Mouse (Mus musculus) midbrain, embryonic 13.5 days (tissue): ENCODE results near the gene Cbx7. TPM values are rescaled to one million over a fixed set of nuclear protein-coding genes. Genes with fewer than 3 reads are reported as not detected.

ENCODE experiments used
- ATAC-seq: fragments of 200-750 bp; cut with Nextera tagmentation; 2 replicates; pipeline ENCODE4 v1.8.0; 2017; ENCODE audit warnings: mild to moderate bottlenecking, moderate TSS enrichment, moderate library complexity
- H3K27ac ChIP-seq: fragments of 300-500 bp; sonication (generic); 2 replicates; pipeline ENCODE4 v1.5.1; 2015; ENCODE audit warnings: inconsistent platforms, mild to moderate bottlenecking, moderate library complexity
- H3K27me3 ChIP-seq: fragments of 300-500 bp; sonication (generic); 2 replicates; pipeline ENCODE4 v1.6.1; 2015; ENCODE audit warnings: mild to moderate bottlenecking, inconsistent platforms
- H3K36me3 ChIP-seq: fragments of 300-500 bp; sonication (generic); 2 replicates; pipeline ENCODE4 v1.6.1; 2015; ENCODE audit warnings: mild to moderate bottlenecking, inconsistent platforms
- H3K4me1 ChIP-seq: fragments of 300-500 bp; sonication (generic); replicated peaks from 2 replicates; pipeline ENCODE4 v1.6.1; 2015; ENCODE audit warnings: inconsistent platforms
- H3K4me2 ChIP-seq: fragments of 300-500 bp; sonication (generic); replicated peaks from 2 replicates; pipeline ENCODE4 v1.6.1; 2015; ENCODE audit warnings: moderate library complexity, mild to moderate bottlenecking, inconsistent platforms
- H3K4me3 ChIP-seq: fragments of 300-500 bp; sonication (generic); replicated peaks from 2 replicates; pipeline ENCODE4 v1.5.1; 2015; ENCODE audit warnings: mild to moderate bottlenecking, inconsistent platforms
- H3K9ac ChIP-seq: fragments of 300-500 bp; sonication (generic); replicated peaks from 2 replicates; pipeline ENCODE4 v1.6.1; 2015; ENCODE audit warnings: mild to moderate bottlenecking, inconsistent platforms
- H3K9me3 ChIP-seq: fragments of 300-500 bp; sonication (generic); 2 replicates; pipeline ENCODE4 v1.6.1; 2016; ENCODE audit warnings: mild to moderate bottlenecking, inconsistent platforms
- whole genome bisulfite sequencing: fragments of 180-500 bp; shearing (Covaris S2); methylation state at CpG from one replicate; pipeline ENCODE4 v1.1.7; 2015; 5-methylcytosine and 5-hydroxymethylcytosine counted together
- polyA plus RNA-seq: library from polyadenylated mRNA; unstranded; fragments of >200 nt; fragmentation: Nextera tagmentation; extraction: Ambion mirVana; gene quantifications from 2 replicates; pipeline ENCODE4 v1.2.1, GENCODE M21; 2015

The Cbx7 gene
- polyA plus RNA-seq, 1 experiment from 2014 or later, result 4.3 TPM

DNA sequence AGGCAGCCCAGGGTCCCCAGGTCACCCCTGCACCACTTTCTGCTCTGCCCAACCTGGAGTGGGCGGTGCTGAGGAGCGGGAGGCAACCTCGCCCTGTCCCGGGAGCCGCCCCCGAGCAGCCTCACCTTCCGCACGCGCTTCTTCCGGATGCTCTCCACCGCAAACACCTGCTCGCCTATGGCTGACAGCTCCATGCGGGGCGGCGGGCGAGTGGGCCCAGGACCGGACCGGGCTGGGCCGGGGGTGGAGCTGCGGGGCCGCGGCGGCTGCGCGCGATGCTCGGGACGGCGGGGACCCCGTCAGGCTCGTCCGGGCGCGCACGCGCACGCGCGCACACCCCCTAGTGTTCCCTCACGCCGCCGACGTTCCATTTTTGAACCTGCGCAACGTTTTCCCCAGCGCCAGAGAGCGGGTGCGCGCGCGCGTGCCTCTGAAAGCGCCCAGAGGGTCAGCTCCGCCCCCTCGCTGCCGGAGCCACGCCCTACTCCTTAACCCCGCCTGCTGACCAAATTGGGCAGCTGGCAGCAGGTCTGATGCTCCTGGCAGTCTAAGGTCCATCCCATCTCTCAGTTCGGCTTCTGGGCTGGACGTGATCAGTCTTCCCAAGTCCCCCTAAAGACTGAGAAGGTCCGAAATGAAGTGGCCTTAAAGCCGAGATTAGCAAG is 38.5 kb downstream of the Cbx7 start:
- H3K4me2 ChIP-seq, result peak overlapping the region; percentile 69
- no peaks in the 10 kb centered on the region for H3K9me3 ChIP-seq
- H3K36me3 ChIP-seq, result no peaks in the 10 kb centered on the region
- no peak overlapping the region for H3K27ac ChIP-seq
- H3K27me3 ChIP-seq, result peaks cover 30% of the 10 kb centered on the region
- H3K4me1 ChIP-seq, result peaks cover 39% of the 10 kb centered on the region
- ATAC-seq, result peak; percentile 66
- WGBS, result under 1% methylated on average over 58 of the region's 62 CpGs
- H3K4me3 ChIP-seq, result peak overlapping the region; percentile 67
- H3K9ac ChIP-seq, result peak overlapping the region; percentile 69

DNA sequence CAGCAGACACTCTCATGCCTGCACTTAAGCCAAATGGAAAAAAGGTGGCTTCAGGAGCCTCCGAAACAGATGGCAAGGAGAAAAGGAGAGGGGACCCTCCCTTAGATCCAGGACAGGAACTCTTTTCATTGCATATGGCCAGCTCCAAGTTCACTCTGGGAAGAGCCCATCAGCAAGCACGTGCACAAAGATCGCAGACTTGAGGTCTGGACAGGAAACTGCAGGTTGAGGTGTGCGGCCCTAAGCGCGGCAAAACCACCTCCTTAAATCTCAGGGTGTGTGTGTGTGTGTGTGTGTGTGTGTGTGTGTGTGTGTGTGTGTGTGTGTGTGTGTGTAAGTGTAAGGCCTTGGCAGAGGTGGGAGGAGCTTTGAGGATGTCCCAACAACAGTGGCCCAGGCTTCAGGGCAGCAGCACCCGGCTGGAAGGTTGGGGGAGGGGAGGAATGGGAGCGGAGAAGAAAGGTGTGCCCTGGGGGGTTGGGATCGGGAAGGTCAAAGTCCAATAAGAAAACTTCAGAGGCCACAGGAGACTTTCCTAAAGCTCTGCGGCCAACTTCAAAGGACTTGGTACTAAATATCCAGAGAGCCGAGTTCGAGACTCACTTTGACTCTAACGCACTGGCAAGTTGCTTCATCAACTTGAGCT is 39.3 kb downstream of the Cbx7 start:
- peak overlapping the region; percentile 69; the same call in 1 of the 2 replicates for H3K9ac ChIP-seq

DNA sequence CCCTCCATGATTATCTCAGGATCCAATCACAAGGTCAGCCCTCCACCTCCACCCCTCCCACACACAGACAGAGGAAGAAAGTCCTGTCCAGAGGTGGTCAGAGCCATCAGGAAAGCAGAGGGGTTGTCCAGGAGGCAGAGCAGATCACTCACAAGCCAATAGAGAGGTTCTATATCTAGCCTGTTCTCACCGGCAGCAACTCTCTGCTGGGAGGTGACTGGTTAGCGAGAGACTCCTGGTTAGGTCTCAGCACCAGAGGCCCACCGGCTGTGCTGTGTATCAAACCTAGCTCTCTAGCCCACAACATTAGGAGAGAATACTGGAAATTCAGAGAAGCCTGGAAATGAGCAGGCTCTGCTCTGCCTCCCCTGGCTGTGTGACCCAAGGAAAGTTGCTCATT is 41.2 kb downstream of the Cbx7 start:
- H3K9me3 ChIP-seq, result no peaks in the 10 kb centered on the region
- H3K4me3 ChIP-seq, result no peak overlapping the region
- 93% methylated on average over 3 of the region's 3 CpGs for WGBS
- peaks cover 38% of the 10 kb centered on the region for H3K4me1 ChIP-seq
- ATAC-seq, result no peak
- H3K27me3 ChIP-seq, result peaks cover 30% of the 10 kb centered on the region
- H3K4me2 ChIP-seq, result no peak overlapping the region
- no peak overlapping the region for H3K9ac ChIP-seq
- H3K27ac ChIP-seq, result no peak overlapping the region
- no peaks in the 10 kb centered on the region for H3K36me3 ChIP-seq

More for the DNA sequence above, 39.3 kb downstream of the Cbx7 start:
- no peaks in the 10 kb centered on the region for H3K36me3 ChIP-seq
- peak overlapping the region; percentile 69 for H3K4me2 ChIP-seq
- H3K27me3 ChIP-seq, result peaks cover 30% of the 10 kb centered on the region
- H3K27ac ChIP-seq, result no peak overlapping the region
- no peaks in the 10 kb centered on the region for H3K9me3 ChIP-seq
- H3K4me3 ChIP-seq, result peak overlapping the region; percentile 67
- peaks cover 45% of the 10 kb centered on the region for H3K4me1 ChIP-seq
- ATAC-seq, result no peak
- 20% methylated on average over 13 of the region's 13 CpGs for WGBS

DNA sequence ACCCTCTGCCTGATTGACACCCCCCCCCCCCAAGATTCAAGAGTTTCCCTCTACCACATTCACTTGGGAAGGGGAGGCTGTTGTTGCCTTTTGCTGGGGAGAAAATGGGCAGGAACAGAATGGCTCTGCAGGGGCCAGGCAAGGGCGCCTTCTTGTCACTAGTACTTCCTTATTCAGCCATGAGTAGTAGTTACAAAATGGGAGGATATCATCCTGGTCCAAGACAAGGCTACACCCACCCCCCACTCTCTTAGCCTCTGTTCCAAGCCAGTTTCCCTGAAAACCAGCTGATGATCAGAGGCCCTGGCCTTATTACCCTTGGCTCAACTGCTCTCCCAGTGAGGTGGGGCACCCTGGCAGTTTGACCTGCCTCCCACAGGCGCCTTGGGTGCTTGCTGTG is 42.2 kb downstream of the Cbx7 start:
- Histone ChIP-seq H3K27ac (no peak overlapping the region), H3K4me3 (no peak overlapping the region), H3K4me1 (peaks cover 29% of the 10 kb centered on the region), H3K4me2 (no peak overlapping the region), H3K9ac (no peak overlapping the region), H3K36me3 (no peaks in the 10 kb centered on the region), H3K27me3 (peaks cover 26% of the 10 kb centered on the region), H3K9me3 (no peaks in the 10 kb centered on the region)
- 91% methylated on average over 2 of the region's 2 CpGs for WGBS
- no peak for ATAC-seq

DNA sequence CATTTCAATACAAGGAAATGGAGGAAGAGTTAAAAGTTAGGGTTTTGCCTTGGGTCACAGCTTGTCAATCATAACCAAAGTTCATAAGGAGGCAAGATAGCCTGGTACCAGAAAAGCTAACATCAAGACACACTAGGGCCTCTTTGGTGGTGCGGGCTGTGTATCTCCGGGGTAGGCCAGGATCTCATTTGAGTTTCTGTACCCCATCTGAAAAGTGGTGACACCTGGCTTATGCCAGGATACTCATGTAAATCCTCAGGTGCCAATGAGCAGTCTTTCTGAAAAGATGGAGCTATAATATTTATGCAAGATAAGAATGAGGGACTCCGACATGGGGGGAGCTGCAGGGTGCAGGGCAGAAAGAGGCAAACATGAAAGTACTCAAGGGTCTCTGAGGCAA is 42.6 kb downstream of the Cbx7 start:
- Histone ChIP-seq H3K36me3 (no peaks in the 10 kb centered on the region), H3K4me2 (peak overlapping the region; percentile 76), H3K4me3 (peak overlapping the region; percentile 59), H3K4me1 (peaks cover 25% of the 10 kb centered on the region), H3K9ac (peak overlapping the region; percentile 73; the same call in 1 of the 2 replicates), H3K27me3 (peaks cover 22% of the 10 kb centered on the region), H3K9me3 (no peaks in the 10 kb centered on the region), H3K27ac (peak overlapping the region; percentile 35; the same call in 1 of the 2 replicates)
- no peak for ATAC-seq
- WGBS, result 90% methylated on average over 3 of the region's 3 CpGs

DNA sequence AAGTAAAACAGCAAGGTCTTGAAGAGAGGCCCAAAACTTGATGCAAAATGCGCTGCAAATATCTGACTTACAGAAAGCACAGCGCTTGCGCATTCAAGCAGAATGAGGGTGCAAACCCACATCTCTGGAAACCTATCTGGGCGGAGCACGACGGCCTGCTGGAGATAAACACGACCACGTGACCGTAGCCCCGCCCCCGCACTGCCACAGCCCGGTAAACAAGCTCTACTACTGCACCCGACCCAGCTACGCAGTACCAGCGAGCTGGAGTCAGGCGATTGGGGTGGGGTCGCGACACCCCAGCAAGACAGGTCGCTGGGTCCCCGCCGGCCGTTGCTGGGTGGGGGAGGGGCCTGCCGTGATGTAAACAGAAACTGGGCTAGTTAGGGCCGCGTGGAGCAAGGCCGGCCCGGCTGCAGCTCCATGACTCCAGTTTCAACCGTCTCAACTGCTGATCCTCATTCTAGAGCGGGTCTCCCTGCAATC is 43.2 kb downstream of the Cbx7 start:
- Histone ChIP-seq H3K4me3 (peak overlapping the region; percentile 59), H3K4me2 (peak overlapping the region; percentile 76), H3K9ac (peak overlapping the region; percentile 73), H3K9me3 (no peaks in the 10 kb centered on the region), H3K27ac (peak overlapping the region; percentile 35; the same call in 1 of the 2 replicates), H3K27me3 (peaks cover 18% of the 10 kb centered on the region), H3K36me3 (no peaks in the 10 kb centered on the region), H3K4me1 (peaks cover 22% of the 10 kb centered on the region)
- WGBS, result under 1% methylated on average over 29 of the region's 29 CpGs
- peak; percentile 78 for ATAC-seq

DNA sequence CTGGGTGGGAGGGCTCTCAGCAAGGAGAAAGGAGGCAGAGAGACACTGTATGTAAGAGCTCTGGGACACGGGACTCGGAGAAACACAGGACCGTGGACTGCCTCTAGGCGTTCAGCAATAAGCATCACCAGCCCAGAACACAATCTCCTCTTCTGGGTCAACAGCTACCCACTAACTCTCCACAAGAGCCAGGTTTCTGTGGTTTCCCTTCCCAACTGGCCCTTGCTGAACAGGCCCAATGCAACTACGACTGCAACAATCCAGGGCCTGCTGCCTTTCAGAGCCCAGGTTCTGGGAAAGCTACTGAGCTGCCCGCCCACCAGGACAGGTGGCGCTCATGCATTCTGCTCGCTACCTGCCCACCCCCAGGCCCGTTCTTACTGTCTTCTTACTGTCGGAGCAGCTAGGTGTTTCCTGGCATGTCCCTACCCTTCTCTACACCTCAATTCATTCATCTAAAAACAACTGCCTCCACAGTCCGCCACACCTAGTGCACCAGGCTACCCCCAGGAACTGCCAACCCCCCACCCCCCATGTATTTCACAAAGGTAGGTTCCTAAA is 44.0 kb downstream of the Cbx7 start:
- peak overlapping the region; percentile 76 for H3K4me2 ChIP-seq
- peaks cover 11% of the 10 kb centered on the region for H3K27me3 ChIP-seq
- 80% methylated on average over 11 of the region's 11 CpGs for WGBS
- H3K4me1 ChIP-seq, result peaks cover 16% of the 10 kb centered on the region
- peak overlapping the region; percentile 59; the same call in 1 of the 2 replicates for H3K4me3 ChIP-seq
- H3K36me3 ChIP-seq, result 0 out of 2 replicates have a peak, but pooled peaks cover 3% of the 10 kb centered on the region
- H3K9ac ChIP-seq, result peak overlapping the region; percentile 73
- 0 out of 2 replicates have a peak overlapping the region, but pooled peaks have one; percentile 35 for H3K27ac ChIP-seq
- no peaks in the 10 kb centered on the region for H3K9me3 ChIP-seq
- no peak for ATAC-seq

DNA sequence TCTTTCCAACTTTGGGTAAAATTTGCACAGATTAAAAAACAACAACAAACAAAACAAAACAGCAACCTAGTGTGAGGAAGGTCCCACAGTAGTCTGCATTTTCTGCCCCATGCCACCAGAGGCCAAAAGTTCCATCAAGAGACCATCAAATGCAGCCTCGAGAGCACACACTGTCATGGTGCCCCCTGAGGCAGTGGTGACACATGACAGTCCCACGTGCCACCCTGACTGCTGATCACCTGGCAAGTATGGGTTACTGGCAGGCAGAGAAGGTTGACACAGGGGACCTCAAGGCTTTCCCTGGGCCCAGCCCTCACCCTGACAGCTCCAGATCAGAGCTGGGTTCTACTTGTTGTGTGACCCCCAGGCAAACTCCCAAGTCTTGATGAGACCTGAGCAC is 51.1 kb downstream of the Cbx7 start:
- Histone ChIP-seq H3K36me3 (peaks cover 29% of the 10 kb centered on the region), H3K9me3 (no peaks in the 10 kb centered on the region), H3K27ac (no peak overlapping the region), H3K9ac (no peak overlapping the region), H3K4me3 (no peak overlapping the region), H3K4me2 (no peak overlapping the region), H3K27me3 (no peaks in the 10 kb centered on the region), H3K4me1 (no peaks in the 10 kb centered on the region)
- WGBS, result 63% methylated on average over 2 of the region's 2 CpGs
- no peak for ATAC-seq

DNA sequence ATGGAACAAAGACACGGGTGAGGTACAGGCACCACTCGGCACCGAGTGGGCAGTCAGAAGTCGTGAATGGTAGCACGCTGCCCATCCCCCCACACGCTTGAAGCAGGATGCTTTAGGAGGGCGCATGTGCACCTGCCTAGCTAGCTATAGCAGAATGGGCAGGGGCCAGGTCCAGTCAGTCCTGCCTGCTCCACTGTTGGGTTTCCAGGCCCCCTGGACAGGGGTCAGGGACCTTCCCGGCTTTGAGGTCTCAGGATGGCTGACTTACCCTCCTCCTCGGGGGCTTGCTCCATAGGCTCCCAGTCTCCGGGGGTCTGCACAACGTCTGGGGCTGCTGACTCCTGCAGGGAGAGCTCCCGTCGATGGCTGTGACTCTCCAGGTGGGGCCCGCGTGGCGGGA is 52.4 kb downstream of the Cbx7 start:
- Histone ChIP-seq H3K9ac (no peak overlapping the region), H3K27ac (no peak overlapping the region), H3K27me3 (no peaks in the 10 kb centered on the region), H3K9me3 (no peaks in the 10 kb centered on the region), H3K4me1 (no peaks in the 10 kb centered on the region), H3K4me3 (no peak overlapping the region), H3K4me2 (no peak overlapping the region), H3K36me3 (peaks cover 29% of the 10 kb centered on the region)
- 92% methylated on average over 16 of the region's 16 CpGs for WGBS
- no peak for ATAC-seq

DNA sequence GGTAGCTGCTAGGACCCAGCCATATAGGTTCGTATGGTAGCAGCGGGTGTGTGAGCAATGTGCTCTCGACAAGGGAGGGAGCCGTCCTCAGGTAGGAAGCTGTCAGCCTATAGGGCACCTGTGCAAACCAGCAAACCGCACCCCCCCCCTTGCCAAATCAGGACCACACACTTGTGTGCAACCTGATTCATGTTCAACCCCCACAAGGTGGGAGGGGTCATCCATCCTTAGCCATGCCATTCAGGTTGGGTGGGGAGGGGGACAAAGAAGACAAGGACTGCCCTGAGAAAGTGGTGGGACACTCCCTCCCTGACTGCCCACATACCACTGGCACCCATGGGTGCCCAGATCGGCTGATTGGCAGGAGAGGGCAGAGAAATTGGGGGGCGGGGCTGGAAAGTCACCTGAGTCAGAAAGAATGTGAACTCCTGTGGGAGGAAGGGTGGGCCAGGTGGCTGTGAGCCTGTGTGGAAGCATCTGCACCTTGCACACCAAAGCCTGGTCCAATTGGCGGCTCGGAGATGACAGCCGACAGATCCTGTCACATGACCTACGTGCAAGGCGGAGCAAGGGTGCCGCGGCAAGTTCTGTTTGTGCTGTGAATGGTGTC is 53.7 kb downstream of the Cbx7 start:
- no peaks in the 10 kb centered on the region for H3K27me3 ChIP-seq
- peaks cover 29% of the 10 kb centered on the region for H3K36me3 ChIP-seq
- no peaks in the 10 kb centered on the region for H3K4me1 ChIP-seq
- H3K9ac ChIP-seq, result no peak overlapping the region
- H3K4me2 ChIP-seq, result no peak overlapping the region
- WGBS, result 93% methylated on average over 14 of the region's 14 CpGs
- H3K9me3 ChIP-seq, result no peaks in the 10 kb centered on the region
- no peak overlapping the region for H3K4me3 ChIP-seq
- H3K27ac ChIP-seq, result no peak overlapping the region
- ATAC-seq, result no peak

DNA sequence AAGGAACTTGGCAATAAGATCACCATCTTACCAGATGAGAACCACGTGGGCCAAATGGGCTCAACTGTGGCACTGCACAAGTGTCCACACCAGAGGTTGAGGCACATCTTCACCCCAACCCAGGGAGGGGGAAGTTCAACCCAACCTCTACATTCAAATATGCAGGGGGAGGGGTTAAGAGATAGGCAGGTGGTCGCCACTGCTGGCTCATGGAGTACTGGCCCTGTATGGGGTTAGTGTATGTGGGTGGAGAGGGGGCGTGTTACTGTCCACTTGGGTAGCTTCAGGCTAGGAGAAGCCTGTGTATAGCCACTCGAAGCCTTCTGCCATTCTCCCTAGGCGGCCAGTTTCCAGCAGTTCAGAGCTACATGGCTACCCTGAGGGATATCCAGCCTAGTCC is 54.8 kb downstream of the Cbx7 start:
- WGBS, result 80% methylated on average over 5 of the region's 5 CpGs
- no peaks in the 10 kb centered on the region for H3K4me1 ChIP-seq
- ATAC-seq, result no peak

DNA sequence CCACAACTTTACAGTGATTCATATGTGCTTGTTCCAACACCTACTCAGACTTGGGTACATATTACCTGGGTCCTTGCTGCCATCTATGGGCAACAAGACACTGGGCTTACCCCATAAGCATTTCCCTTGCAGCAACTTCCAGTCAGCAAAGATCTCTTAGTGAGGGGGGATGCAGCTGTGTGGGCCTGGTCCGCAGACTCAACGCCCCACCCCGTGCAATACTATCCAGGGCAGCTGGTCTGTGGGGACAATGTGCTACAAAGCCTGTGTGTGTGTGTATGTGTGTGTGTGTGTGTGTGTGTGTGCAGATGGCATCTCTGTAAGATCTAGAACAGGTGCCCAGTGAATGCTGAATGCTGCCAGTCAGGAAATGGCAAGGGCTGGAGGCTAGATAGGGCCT is 56.6 kb downstream of the Cbx7 start:
- no peak for ATAC-seq

More for the DNA sequence above, 54.8 kb downstream of the Cbx7 start:
- Histone ChIP-seq H3K4me2 (no peak overlapping the region), H3K9ac (no peak overlapping the region), H3K27me3 (no peaks in the 10 kb centered on the region), H3K36me3 (peaks cover 20% of the 10 kb centered on the region), H3K4me3 (no peak overlapping the region), H3K9me3 (no peaks in the 10 kb centered on the region), H3K27ac (no peak overlapping the region)

More for the DNA sequence above, 56.6 kb downstream of the Cbx7 start:
- no peak overlapping the region for H3K4me3 ChIP-seq
- peaks cover 20% of the 10 kb centered on the region for H3K36me3 ChIP-seq
- H3K27ac ChIP-seq, result no peak overlapping the region
- H3K4me1 ChIP-seq, result no peaks in the 10 kb centered on the region
- WGBS, result 82% methylated on average over 3 of the region's 3 CpGs
- H3K9ac ChIP-seq, result no peak overlapping the region
- H3K27me3 ChIP-seq, result no peaks in the 10 kb centered on the region
- no peaks in the 10 kb centered on the region for H3K9me3 ChIP-seq
- H3K4me2 ChIP-seq, result no peak overlapping the region
